Mouse (Mus musculus): ENCODE results near the gene Lyrm9.
"Not testable (repeated sequence)": the region's sequence is repeated elsewhere in the genome, so short reads cannot be mapped to it uniquely, and the experiment has no call there.

Lyrm9 gene

DNA sequence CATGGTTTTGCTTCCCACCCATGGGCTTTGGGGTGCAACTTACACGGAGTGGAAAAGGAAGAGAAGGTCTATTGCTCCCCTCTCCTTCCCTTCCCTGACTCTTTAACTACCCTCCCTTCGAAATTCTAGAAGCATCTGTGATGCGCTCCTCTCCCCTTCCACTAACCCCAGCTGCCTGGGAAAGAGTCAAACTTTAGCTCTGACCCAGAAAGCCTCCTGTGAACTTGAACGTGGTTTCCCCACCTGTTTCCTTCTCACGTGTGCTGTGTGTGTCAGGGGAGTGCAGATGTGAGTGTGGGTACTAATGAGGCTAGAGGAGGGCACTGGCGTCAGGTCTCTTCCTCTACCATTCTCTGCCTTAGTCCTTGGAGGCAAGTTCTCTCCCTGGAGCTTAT lies 25.5 kb downstream of the Lyrm9 start:
- no peak for DNase-seq (ENCODE audit: low spot score)

GRCm38 (mm10) chr11:78852529-78852928 lies 26.1 kb downstream of the Lyrm9 start:
- DNase-seq (ENCODE audit: low spot score): no peak

GRCm38 (mm10) chr11:78856310-78856709 lies 29.9 kb downstream of the Lyrm9 start:
- peak; percentile 54 for DNase-seq (ENCODE audit: low spot score)

DNA sequence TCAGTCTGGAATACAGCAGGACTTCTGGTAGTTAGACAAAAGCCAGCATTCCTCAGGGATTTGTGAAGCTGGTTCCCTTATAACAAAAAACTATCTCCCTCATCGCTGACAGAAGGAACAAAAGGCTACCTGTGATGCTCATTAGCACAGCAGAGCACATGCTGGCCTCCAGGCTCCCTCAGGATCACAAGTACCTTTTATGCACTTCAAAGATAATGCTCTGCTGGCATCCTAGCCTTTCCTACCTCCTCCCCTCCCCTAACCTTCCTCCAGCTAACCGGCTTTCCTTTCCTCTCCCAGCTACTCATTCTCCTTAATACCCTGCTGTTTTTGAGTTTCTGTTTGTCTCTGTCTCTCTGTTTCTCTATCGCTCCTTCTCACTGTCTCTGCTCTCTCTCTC lies 31.2 kb downstream of the Lyrm9 start:
- no peak for DNase-seq (ENCODE audit: low spot score)

- DNase-seq (ENCODE audit: low spot score): no peak
These were observed 37.5 kb downstream of the Lyrm9 start for GRCm38 (mm10) chr11:78863898-78864297.

DNA sequence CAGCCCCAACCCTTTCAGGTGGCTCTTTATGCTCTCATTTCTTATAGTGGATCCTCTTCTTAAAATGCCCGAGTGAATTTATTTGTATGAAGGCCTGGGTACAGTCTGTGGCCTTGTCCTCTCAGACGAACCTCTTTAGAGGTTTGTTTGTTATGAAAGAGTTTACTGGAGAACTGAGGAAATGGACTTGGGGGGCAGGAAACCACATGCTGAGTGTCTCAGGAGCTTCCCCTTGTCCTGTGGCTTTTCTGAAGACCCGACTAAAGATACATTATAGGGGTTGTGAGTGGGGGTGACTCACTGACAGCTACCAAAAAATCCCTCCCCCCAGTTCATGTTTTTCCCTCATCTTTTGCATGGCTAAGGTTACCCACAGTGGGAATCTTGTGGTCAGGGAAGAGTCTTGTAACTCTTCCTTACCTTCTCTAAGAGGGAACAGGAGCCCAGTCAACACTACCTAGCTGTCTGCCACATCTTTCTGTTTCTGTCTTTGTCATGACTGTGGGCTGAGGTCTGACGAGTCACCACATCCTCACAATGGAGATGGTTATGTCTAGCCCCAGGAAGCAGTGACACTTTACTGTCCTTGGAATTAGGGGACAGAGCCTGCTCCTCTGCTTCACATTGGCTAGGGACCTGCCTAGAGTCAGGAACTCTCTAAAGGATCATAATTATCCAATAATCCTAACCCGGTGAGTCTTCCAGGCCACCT lies 38.3 kb downstream of the Lyrm9 start:
- DNase-seq (ENCODE audit: low spot score): no peak

DNA sequence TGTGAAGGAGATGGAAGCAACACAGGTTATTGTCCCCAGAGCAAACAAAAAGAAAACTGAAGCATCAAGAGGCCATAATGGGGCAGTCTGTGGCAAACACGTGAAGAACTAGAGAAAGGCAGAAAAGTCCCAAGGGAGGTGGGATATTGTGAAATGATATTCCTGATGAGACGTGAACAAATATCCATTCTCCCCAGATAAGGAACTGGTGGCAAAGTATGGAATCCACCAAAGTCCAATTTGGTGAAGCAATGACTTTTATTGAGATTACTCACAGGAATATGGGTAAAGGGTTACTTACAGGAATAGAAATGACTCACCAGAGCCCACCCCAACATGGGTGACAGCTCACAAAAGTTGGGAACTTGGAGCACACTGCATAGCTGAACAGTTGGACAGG lies 38.9 kb downstream of the Lyrm9 start:
- no peak for DNase-seq (ENCODE audit: low spot score)

GRCm38 (mm10) chr11:78866486-78866885 lies 40.1 kb downstream of the Lyrm9 start:
- no peak for DNase-seq (ENCODE audit: low spot score)

DNA sequence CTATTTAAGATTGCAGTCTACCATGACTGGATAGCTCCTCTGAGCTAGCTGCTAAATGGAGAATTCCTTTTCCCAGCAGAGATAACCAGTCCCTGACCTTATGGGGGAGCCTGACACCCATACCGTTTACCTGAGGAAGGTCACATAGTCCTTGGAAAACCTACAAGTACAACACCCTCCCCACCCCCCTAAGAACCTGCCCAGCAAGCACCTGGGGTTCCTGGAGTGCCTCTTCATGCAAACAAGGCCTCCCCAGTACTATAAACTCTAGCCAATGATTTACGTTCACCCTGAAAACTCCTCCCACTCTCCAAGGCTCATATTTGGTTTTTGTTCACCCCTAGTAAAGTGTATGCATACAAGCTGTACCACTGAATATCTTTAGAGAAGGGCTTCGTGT lies 41.3 kb downstream of the Lyrm9 start:
- DNase-seq (ENCODE audit: low spot score): no peak

DNA sequence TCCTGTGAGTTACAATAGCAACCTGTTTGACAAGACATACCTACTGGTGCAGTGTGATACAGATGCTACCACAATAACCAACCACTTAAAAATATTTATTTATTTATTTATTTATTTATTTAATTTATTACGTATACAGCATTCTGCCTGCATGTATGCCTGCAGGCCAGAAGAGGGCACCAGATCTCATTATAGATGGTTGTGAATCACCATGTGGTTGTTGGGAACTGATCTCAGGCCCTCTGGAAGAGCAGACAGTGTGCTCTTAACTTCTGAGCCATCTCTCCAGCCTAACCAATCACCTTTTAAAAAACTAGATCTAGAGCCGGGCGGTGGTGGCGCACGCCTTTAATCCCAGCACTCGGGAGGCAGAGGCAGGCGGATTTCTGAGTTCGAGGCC lies 42.8 kb downstream of the Lyrm9 start:
- not testable (repeated sequence) for DNase-seq (ENCODE audit: low spot score)

DNA sequence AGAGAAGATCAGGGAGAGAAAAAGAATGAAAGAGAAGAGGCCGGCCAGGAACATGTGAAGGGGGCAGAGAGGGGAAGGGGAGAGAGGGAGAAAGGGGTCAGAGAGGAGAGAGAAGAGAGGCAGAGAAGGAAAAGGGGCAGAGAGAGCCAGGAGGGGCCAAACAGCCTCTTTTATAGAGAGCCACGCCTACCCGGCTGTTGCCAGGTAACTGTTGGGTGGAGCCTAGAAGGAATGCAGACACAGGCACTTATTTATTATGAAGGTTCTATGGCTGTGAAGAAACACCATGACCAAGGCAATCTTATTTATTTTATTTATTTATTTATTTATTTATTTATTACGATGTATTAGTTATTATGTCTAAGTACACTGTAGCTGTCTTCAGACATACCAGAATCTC lies 44.5 kb downstream of the Lyrm9 start:
- no peak for DNase-seq (ENCODE audit: low spot score)

DNA sequence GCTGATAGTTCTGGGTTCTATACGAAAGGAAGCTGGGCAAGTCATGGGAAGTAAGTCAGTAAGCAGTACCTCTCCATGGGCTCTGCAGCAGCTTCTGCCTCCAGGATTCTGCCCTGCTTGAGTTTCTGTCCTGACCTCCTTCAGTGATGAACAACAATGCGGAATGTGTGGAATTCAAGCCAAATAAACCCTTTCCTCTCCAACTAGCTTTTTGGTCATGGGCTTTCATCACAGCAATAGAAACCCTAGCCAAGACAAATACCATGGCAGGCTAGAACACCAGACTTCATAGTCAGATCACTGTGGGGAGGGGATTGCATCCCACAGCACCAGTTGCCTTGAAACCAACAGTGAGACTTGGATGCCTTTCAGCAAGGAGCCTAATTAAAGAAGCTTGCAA lies 46.4 kb downstream of the Lyrm9 start:
- DNase-seq (ENCODE audit: low spot score): no peak

GRCm38 (mm10) chr11:78879727-78880126 lies 53.3 kb downstream of the Lyrm9 start:
- DNase-seq (ENCODE audit: low spot score): no peak

DNA sequence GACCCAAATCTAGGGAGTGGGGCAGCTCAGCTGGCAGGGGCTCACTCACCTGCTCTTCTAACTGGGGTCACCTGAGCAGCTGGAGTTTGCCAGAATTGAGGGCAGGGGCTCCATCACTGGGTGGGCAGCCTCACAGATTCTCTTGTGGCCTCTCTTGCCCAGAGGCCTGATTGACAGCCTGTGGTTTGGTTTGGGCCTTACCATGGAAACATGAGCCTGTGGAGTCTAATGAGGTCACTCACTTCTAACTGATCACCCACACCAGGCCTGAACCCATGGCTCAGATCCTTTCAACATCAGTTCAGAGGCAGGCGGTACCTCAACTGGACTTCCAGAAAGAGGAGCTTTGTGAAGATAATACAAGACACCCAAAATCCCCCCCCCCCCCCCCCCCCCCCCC lies 60.3 kb downstream of the Lyrm9 start:
- no peak for DNase-seq (ENCODE audit: low spot score)

- DNase-seq (ENCODE audit: low spot score): no peak
These were observed 61.0 kb downstream of the Lyrm9 start for GRCm38 (mm10) chr11:78887102-78887971.

DNA sequence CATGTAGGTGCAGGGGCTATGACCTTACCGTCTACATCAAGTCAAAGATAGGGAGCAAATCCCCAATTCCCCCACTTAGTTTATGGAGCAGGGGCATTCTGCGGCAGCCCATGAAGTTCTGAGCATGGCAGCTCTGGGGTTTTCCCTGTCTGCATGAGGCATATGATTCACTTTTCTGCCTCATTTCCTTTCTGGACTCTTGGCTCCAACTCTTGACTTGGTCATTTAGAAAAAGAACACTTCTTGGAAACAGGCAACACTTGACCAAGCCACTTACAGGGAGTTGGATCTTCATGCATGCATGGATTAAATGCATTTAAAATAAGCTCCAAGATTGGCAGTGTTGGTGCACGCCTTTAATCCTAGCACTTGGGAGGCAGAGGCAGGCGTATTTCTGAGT lies 62.8 kb downstream of the Lyrm9 start:
- no peak for DNase-seq (ENCODE audit: low spot score)
